Mouse (Mus musculus) ES-E14 (cell line): ENCODE measurements at regions not wholly inside any gene's neighbourhood (a gene's known extent, or its start where the extent isn't known, plus 50 kb on each side); places are given as distances from the start of the nearest gene placed in this dataset.
"Not testable (repeated sequence)": the region's sequence is repeated elsewhere in the genome, so short reads cannot be mapped to it uniquely, and the experiment has no call there.

Experiments used
- DNase-seq: peaks from one replicate; pipeline ENCODE4 v3.0.0-alpha.2; 2013; ENCODE audit warnings: low read depth, low spot score
- H3K27ac ChIP-seq: 2 replicates; pipeline ENCODE4 v1.5.1; 2012; ENCODE audit warnings: low read depth, mild to moderate bottlenecking, low read length, moderate library complexity, mixed read lengths; ENCODE audit not compliant: poor library complexity, insufficient read depth, severe bottlenecking
- H3K36me3 ChIP-seq: 2 replicates; pipeline ENCODE4 v1.6.1; 2012; ENCODE audit warnings: mild to moderate bottlenecking, low read length, moderate library complexity, mixed read lengths; ENCODE audit not compliant: control insufficient read depth, poor library complexity, insufficient read depth, severe bottlenecking
- H3K4me1 ChIP-seq, 2 experiments: fragments of 150-350 bp in 1 of 2; sonication (generic) in 1 of 2; 2 replicates each; pipeline ENCODE4 v1.6.1; 2012; ENCODE audit warnings: low read length in 2 of 2, mild to moderate bottlenecking in 1 of 2, mixed read lengths in 1 of 2; ENCODE audit not compliant: control insufficient read depth in 2 of 2, insufficient read depth in 2 of 2, poor library complexity in 1 of 2
- H3K4me3 ChIP-seq, 2 experiments: fragments of 150-350 bp in 1 of 2; sonication (generic) in 1 of 2; 2 replicates each; pipeline ENCODE4 v1.5.1; 2012; ENCODE audit warnings: low read length in 2 of 2, low read depth in 1 of 2, mild to moderate bottlenecking in 1 of 2, mixed read lengths in 1 of 2; ENCODE audit not compliant: insufficient read depth in 1 of 2, poor library complexity in 1 of 2, severe bottlenecking in 1 of 2
- H3K9ac ChIP-seq: 2 replicates; pipeline ENCODE4 v1.6.1; 2012; ENCODE audit warnings: low read depth, mild to moderate bottlenecking, low read length, mixed read lengths; ENCODE audit not compliant: poor library complexity, insufficient read depth, severe bottlenecking
- H3K9me3 ChIP-seq: fragments of 150-350 bp; sonication (generic); 2 replicates; pipeline ENCODE4 v1.6.1; 2012; ENCODE audit warnings: low read depth, mild to moderate bottlenecking, low read length; ENCODE audit not compliant: control insufficient read depth, insufficient read depth
- CHD2 ChIP-seq: IDR thresholded peaks from 2 replicates; pipeline ENCODE4 v1.6.1; 2014; ENCODE audit warnings: mild to moderate bottlenecking, low read depth, low read length, inconsistent platforms
- HCFC1 ChIP-seq: IDR thresholded peaks from 2 replicates; pipeline ENCODE4 v1.6.1; 2012; ENCODE audit warnings: low read length, inconsistent platforms, borderline replicate concordance; ENCODE audit not compliant: insufficient read depth
- MAFK ChIP-seq: IDR thresholded peaks from 2 replicates; pipeline ENCODE4 v1.6.1; 2014; ENCODE audit warnings: mild to moderate bottlenecking, low read depth, low read length, inconsistent platforms; ENCODE audit not compliant: insufficient read depth
- ZC3H11A ChIP-seq: IDR thresholded peaks from 2 replicates; pipeline ENCODE4 v1.6.1; 2012; ENCODE audit warnings: low read depth, mild to moderate bottlenecking, inconsistent platforms, low read length, borderline replicate concordance
- ZNF384 ChIP-seq: IDR thresholded peaks from 2 replicates; pipeline ENCODE4 v1.6.1; 2012; ENCODE audit warnings: low read depth, low read length, inconsistent platforms
- in situ Hi-C, 2 experiments: fragments of 600-800 bp; cut with MboI; formaldehyde crosslinking; loops; one replicate each; pipeline ENCODE4 v1.15.1; 2025; ENCODE audit warnings: low sequenced_read_pairs in 2 of 2, inconsistent platforms in 1 of 2; ENCODE audit not compliant: unreplicated experiment in 2 of 2

DNA sequence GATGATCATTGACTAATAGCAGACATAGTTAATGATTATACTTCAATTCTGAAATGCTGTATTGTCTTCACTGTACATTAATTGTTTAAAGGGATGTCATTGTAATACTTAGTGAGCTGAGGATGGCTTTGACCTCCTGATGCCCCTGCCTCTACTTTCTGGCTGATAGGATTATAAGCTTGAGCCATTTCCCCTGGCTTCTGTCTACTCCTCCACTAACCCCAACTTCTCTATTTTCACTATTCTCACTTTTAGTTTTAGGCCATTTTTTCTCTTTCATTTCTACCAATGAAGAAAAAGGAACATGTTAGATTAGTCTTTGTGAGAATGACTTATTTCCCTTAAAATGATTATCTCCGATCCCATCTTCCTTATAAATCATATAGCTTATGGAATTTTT is 190.9 kb downstream of the Stard3nl start:
- DNase-seq: no peak
- no peaks in the 10 kb centered on the region for H3K36me3 ChIP-seq
- H3K4me3 ChIP-seq: no peak overlapping the region
- in situ Hi-C loops: no loop called here
- no peak overlapping the region for H3K9ac ChIP-seq
- H3K27ac ChIP-seq: no peak overlapping the region
- no peaks in the 10 kb centered on the region for H3K4me1 ChIP-seq
- no peak for TF ChIP-seq MAFK
- no peak for TF ChIP-seq CHD2
- TF ChIP-seq HCFC1: no peak
- no peak for TF ChIP-seq ZC3H11A
- no peak for TF ChIP-seq ZNF384
- peaks cover 2% of the 10 kb centered on the region; the same call in 1 of the 2 replicates for H3K9me3 ChIP-seq

DNA sequence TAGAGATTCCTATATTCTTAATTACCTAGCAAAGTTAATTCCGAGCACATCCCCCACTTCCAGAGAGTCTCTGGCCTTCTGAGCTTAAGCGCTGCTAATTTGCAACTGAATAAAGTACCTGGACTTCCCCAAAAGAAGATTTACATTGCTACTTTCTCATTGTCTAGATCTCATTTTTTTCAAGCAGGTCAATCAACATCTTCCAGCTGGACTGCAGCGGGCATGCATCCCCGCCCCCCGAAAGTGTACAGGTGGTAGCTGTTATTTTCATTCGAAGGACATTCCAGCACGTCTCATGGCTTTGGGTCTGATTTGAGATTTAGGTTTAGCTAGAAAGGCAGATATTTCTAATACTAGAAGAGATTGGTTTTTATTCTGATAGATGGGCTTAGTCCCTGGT is 193.3 kb downstream of the Stard3nl start:
- H3K9me3 ChIP-seq, H3K4me1 ChIP-seq, H3K9ac ChIP-seq, DNase-seq, H3K36me3 ChIP-seq, in situ Hi-C loops, H3K27ac ChIP-seq, H3K4me3 ChIP-seq: not testable (repeated sequence)
- peak; percentile 85 for TF ChIP-seq ZNF384
